Mouse (Mus musculus): ENCODE data around the gene Lhfpl2. TPM values are rescaled to one million over a fixed set of nuclear protein-coding genes. Genes with fewer than 3 reads are reported as not detected.
A peak's percentile ranks its signal among the peaks of the same experiment; 100 is the strongest.

The Lhfpl2 gene
- total RNA-seq, 2 experiments from 2014 or later = 30.3 to 30.4 TPM

GRCm38 (mm10) chr13:94098369-94099084, 40.9 kb downstream of the Lhfpl2 start:
- no peak for DNase-seq

- no peak for DNase-seq
Observed at GRCm38 (mm10) chr13:94099087-94099486, 41.5 kb downstream of the Lhfpl2 start.

GRCm38 (mm10) chr13:94100361-94100760, 42.8 kb downstream of the Lhfpl2 start:
- DNase-seq = no peak

GRCm38 (mm10) chr13:94101020-94101571, 43.5 kb downstream of the Lhfpl2 start:
- DNase-seq = no peak

- no peak for DNase-seq
Observed at GRCm38 (mm10) chr13:94104866-94105475, 47.4 kb downstream of the Lhfpl2 start.

- no peak for DNase-seq
Observed at GRCm38 (mm10) chr13:94106431-94106830, 48.8 kb downstream of the Lhfpl2 start.

- DNase-seq = peak in 1 of 2 experiments; percentile 11
Observed at GRCm38 (mm10) chr13:94106983-94107382, 49.4 kb downstream of the Lhfpl2 start.

GRCm38 (mm10) chr13:94110556-94110955, 53.0 kb downstream of the Lhfpl2 start:
- DNase-seq = no peak

- DNase-seq = no peak
Observed at GRCm38 (mm10) chr13:94115476-94115875, 57.9 kb downstream of the Lhfpl2 start.

GRCm38 (mm10) chr13:94116705-94117410, 59.3 kb downstream of the Lhfpl2 start:
- DNase-seq = no peak

- no peak for DNase-seq
Observed at GRCm38 (mm10) chr13:94117522-94117921, 59.9 kb downstream of the Lhfpl2 start.

GRCm38 (mm10) chr13:94118091-94118490, 60.5 kb downstream of the Lhfpl2 start:
- DNase-seq = no peak

GRCm38 (mm10) chr13:94119309-94119708, 61.7 kb downstream of the Lhfpl2 start:
- no peak for DNase-seq

GRCm38 (mm10) chr13:94122703-94123592, 65.4 kb downstream of the Lhfpl2 start:
- DNase-seq = peak in 1 of 2 experiments; percentile 26

GRCm38 (mm10) chr13:94130394-94130793, 72.8 kb downstream of the Lhfpl2 start:
- DNase-seq = no peak

GRCm38 (mm10) chr13:94131135-94131534, 73.5 kb downstream of the Lhfpl2 start:
- no peak for DNase-seq

GRCm38 (mm10) chr13:94132187-94132995, 74.8 kb downstream of the Lhfpl2 start:
- DNase-seq = no peak

GRCm38 (mm10) chr13:94134646-94135045, 77.0 kb downstream of the Lhfpl2 start:
- DNase-seq = no peak

GRCm38 (mm10) chr13:94135180-94135579, 77.6 kb downstream of the Lhfpl2 start:
- DNase-seq = no peak

GRCm38 (mm10) chr13:94139713-94140445, 82.3 kb downstream of the Lhfpl2 start:
- no peak for DNase-seq
